Mouse (Mus musculus) hindlimb bud, embryonic 11.5 days (tissue): ENCODE measurements at regions not wholly inside any gene's neighbourhood (a gene's known extent, or its start where the extent isn't known, plus 50 kb on each side); places are given as distances from the start of the nearest gene placed in this dataset.

ENCODE experiments used
- DNase-seq: peaks from one replicate; pipeline ENCODE4 v3.0.0-alpha.2; 2012; ENCODE audit warnings: low read depth, low spot score; ENCODE audit errors: extremely low spot score

DNA sequence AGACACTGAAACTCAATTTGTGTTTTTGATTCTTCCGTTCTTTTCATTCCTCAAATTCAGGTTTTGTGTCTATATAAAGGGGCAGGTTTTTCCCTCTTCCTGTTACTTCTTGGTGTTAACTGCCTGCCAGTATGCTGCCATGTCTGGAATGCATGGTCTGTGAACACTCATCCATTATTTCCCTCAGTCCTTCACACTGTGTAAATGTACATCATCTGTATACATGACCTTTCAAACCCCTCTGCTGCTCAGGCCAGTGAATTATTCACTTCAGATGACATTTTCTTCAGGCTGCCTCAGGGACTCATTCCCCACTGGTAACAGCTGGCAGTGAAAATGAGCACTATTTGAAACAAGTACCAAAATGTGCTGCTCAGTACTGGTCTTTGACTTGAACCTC lies 512.0 kb upstream of the Atxn7l3b start:
- DNase-seq: no peak

DNA sequence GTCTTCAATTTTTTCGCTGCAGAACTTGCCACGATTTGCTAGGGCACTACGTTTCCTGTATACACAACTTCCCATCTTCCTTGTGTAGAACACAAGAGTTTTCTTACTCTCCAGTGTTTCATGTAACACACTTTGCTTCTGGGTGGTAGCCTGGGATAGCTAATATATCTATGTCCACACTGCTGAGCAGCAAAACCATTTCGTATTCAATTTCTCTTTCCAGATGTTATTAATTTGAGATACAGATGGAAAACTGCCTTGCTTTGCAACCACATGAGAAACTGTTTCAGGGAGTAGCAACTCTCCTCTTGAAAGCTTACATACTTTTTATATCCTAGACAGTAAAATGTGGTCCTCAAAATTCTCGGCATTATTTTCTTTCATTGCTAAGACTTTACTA lies 502.4 kb upstream of the Atxn7l3b start:
- DNase-seq: no peak

DNA sequence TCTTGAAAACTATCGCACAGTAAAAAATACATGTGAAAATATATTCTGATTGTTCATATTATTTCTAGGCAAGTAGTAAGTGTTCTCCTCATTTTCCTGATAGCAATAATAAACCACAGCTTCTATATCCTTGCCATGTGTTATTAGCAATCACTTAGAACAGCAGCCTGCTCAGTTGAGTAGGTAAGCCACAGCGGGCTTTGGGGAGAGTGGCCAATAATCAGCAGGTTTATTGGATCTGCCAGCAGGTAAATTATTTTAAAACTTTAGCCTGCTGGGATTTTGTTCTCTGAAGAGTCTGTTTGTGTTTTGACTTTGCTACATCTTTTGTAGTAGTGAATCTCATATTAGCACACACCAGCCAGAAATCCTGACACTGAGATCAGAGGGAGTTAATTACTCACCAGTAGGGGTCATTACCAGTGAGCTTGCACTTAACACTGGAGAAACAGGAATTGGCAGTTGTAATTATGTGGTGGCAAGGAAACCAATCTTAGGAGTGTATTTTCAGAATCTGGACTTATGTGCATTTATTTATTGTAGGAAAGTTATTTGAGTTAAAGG lies 482.5 kb upstream of the Atxn7l3b start:
- no peak for DNase-seq

DNA sequence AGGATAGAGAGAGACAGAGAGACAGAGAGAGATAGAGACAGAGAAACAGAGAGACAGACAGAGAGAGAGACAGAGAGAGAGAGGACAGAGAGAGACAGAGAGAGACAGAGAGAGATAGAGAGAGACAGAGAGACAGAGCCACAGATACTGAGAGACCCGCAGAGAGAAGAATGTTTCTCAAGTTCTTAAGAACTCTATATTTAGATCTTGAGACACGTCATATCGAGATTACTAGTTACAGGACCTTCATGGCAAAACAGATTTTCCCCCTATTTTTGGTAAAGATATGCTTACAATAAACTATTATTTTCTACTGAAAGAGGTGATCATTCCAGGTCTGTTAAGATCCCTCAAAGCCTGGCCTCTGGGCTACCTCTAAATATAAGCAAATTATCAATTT lies 461.8 kb upstream of the Atxn7l3b start:
- DNase-seq: no peak

DNA sequence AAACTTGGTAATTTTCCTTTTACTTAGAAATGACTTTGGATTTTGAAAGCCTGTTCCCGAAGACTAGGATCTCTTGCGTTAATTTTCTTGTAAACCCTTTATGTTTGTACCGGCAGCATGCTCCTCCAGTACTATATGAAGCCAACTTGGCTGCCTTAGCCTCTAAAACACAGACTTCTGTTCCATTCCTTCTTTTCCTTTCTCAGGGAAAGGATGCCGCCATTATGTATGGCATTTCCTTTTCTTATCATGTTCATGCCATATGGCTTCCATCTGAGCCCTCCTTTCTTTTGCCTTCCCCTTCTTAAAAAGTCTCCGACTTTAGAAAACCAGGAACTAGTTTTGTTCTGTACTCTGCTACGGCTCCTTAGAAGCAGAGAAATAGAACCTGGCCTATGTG lies 440.4 kb upstream of the Atxn7l3b start:
- no peak for DNase-seq

DNA sequence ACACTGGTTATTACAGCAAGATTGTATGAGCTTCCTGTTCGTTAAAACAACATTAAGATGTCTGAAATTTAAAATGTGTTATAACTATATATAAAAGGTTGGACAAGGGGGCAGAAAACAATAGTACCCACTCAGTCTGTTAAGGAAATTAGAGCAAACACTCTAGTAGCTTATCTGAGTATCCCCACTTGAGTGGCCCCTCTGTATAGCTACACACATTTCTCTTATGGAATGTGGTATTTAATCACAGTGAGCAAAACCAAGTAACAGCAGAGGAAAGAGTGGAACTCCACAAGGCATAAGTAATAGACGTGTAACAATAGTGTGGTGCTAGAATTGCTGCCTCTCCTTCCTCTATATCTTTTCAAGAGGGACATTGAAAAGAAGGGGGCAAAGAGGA lies 417.4 kb upstream of the Atxn7l3b start:
- peak; percentile 3 for DNase-seq
